Mouse (Mus musculus) midbrain, postnatal 0 days (tissue): ENCODE results near the gene 1700001O22Rik. TPM values are rescaled to one million over a fixed set of nuclear protein-coding genes. Genes with fewer than 3 reads are reported as not detected.

ENCODE experiments used
- ATAC-seq: fragments of 200-750 bp; cut with Nextera tagmentation; 2 replicates; pipeline ENCODE4 v1.8.0; 2017; ENCODE audit warnings: moderate number of reproducible peaks, mild to moderate bottlenecking, moderate TSS enrichment, moderate library complexity; ENCODE audit not compliant: low FRiP score
- DNase-seq: peaks from one replicate; pipeline ENCODE4 v3.0.0-alpha.2; 2015; ENCODE audit warnings: low spot score
- H3K27ac ChIP-seq: fragments of 300-500 bp; sonication (generic); 2 replicates; pipeline ENCODE4 v1.5.1; 2014; ENCODE audit warnings: low read depth, mild to moderate bottlenecking, low read length, mixed read lengths
- H3K27me3 ChIP-seq: fragments of 300-500 bp; sonication (generic); 2 replicates; pipeline ENCODE4 v1.6.1; 2014; ENCODE audit warnings: low read length, control low read depth, mixed read lengths; ENCODE audit not compliant: insufficient read depth
- H3K36me3 ChIP-seq: fragments of 300-500 bp; sonication (generic); 2 replicates; pipeline ENCODE4 v1.6.1; 2014; ENCODE audit warnings: low read length, control low read depth, mixed read lengths; ENCODE audit not compliant: insufficient read depth
- H3K4me1 ChIP-seq: fragments of 300-500 bp; sonication (generic); 2 replicates; pipeline ENCODE4 v1.6.1; 2014; ENCODE audit warnings: mild to moderate bottlenecking, control low read depth, antibody characterized with exemption, low read length, mixed read lengths; ENCODE audit not compliant: insufficient read depth
- H3K4me2 ChIP-seq: fragments of 300-500 bp; sonication (generic); 2 replicates; pipeline ENCODE4 v1.6.1; 2014; ENCODE audit warnings: low read depth, mild to moderate bottlenecking, low read length, mixed read lengths; ENCODE audit not compliant: poor library complexity, severe bottlenecking
- H3K4me3 ChIP-seq: fragments of 300-500 bp; sonication (generic); 2 replicates; pipeline ENCODE4 v1.5.1; 2014; ENCODE audit warnings: low read depth, mild to moderate bottlenecking, low read length, moderate library complexity
- H3K9ac ChIP-seq: fragments of 300-500 bp; sonication (generic); replicated peaks from 2 replicates; pipeline ENCODE4 v1.6.1; 2014; ENCODE audit warnings: mild to moderate bottlenecking, low read length, moderate library complexity, mixed read lengths; ENCODE audit not compliant: poor library complexity, severe bottlenecking
- H3K9me3 ChIP-seq: fragments of 300-500 bp; sonication (generic); 2 replicates; pipeline ENCODE4 v1.6.1; 2016; ENCODE audit warnings: low read length, control low read depth
- CTCF ChIP-seq: IDR thresholded peaks from 2 replicates; pipeline ENCODE4 v1.5.1; 2016; ENCODE audit warnings: antibody characterized with exemption, mild to moderate bottlenecking
- WGBS: fragments of 180-500 bp; shearing (Covaris S2); extraction: QIAGEN DNeasy Blood & Tissue Kit; methylation state at CpG from one replicate; pipeline ENCODE4 v1.1.7; 2014; 5-methylcytosine and 5-hydroxymethylcytosine counted together
- polyA plus RNA-seq: library from polyadenylated mRNA; unstranded; fragments of >200 nt; fragmentation: Nextera tagmentation; extraction: Ambion mirVana; gene quantifications from 2 replicates; pipeline ENCODE4 v1.2.1, GENCODE M21; 2015
- total RNA-seq: library from RNA; depleted of rRNA; stranded (reverse); fragments of >200 nt; gene quantifications from 2 replicates; pipeline ENCODE4 v1.2.3, GENCODE M21; 2014

The 1700001O22Rik gene
- total and polyA plus RNA-seq, 2 experiments from 2014 or later = 1.5 to 2.4 TPM

DNA sequence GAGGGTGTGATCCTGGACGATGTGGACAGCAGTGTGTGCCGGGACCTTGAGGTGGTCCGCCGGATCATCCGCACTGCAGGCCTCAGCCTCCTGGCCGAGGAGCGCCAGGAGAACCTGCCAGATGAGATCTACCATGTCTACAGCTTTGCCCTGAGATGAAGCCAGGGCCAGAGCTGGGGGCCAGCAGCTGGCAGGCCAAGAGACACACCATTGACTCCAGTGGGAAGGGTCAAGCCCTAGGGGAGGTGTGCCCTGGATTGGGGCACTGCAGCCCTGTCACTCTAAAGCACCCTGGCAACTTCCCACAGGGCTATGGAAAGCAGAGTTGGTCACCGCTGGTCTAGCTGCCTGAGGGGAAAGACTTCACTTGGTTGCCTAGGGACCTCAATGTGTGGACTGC, 19.0 kb upstream of the 1700001O22Rik start:
- DNase-seq (no peak), ATAC-seq (no peak)
- H3K27ac ChIP-seq = no peak overlapping the region
- peaks cover 12% of the 10 kb centered on the region for H3K4me1 ChIP-seq
- no peaks in the 10 kb centered on the region for H3K9me3 ChIP-seq
- no peak overlapping the region for H3K4me2 ChIP-seq
- TF ChIP-seq CTCF = no peak
- H3K9ac ChIP-seq = no peak overlapping the region
- no peaks in the 10 kb centered on the region for H3K27me3 ChIP-seq
- no peak overlapping the region for H3K4me3 ChIP-seq
- peaks cover 62% of the 10 kb centered on the region for H3K36me3 ChIP-seq
- WGBS = 91% methylated on average over 8 of the region's 8 CpGs

DNA sequence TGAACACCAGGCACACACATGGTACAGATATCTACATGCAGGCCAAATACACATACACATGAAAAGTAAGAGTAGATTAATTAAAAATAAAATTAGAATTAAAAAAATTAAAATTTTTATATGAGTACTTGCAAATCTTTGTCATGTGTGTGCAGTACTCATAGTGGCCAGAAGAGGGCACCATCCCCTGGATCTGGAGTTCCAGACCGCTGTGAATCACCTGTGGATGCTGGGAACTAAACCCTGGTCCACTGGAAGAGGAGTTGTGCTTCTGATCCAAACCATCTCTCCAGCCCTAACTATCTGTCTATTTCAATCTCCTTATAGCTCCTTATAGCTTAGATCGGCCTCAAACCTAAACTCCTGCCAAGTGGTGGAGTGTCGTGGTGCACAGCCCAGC, 17.6 kb upstream of the 1700001O22Rik start:
- Histone ChIP-seq H3K4me2 (no peak overlapping the region), H3K9ac (no peak overlapping the region), H3K4me1 (no peaks in the 10 kb centered on the region), H3K4me3 (no peak overlapping the region), H3K9me3 (no peaks in the 10 kb centered on the region), H3K27me3 (no peaks in the 10 kb centered on the region), H3K36me3 (peaks cover 64% of the 10 kb centered on the region), H3K27ac (no peak overlapping the region)
- DNase-seq (no peak), ATAC-seq (no peak)
- 97% methylated on average over 3 of the region's 3 CpGs for WGBS
- TF ChIP-seq CTCF = peak; percentile 61

DNA sequence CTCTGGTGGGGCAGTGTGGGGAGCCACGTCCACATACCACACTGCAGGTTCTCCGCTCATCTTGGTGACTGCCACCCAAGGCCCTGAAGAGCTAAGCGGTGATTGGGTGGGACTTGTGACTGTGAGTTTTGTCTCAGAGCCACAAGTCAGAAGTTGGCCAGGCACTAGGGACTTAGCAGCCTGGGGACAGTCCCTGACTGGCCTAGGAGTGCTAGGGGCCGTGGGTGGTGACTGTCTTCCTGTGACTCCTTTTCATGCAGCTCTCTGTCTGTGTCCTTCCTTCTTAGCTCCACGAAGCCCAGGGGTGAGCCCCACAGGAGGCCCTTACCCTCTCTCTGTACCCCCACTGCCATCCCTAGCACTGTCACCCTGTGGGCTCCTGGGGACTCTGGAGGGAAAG, 16.4 kb upstream of the 1700001O22Rik start:
- 92% methylated on average over 5 of the region's 5 CpGs for WGBS
- Histone ChIP-seq H3K4me3 (no peak overlapping the region), H3K4me1 (no peaks in the 10 kb centered on the region), H3K9ac (no peak overlapping the region), H3K4me2 (no peak overlapping the region), H3K27me3 (no peaks in the 10 kb centered on the region), H3K27ac (no peak overlapping the region), H3K9me3 (no peaks in the 10 kb centered on the region), H3K36me3 (peaks cover 63% of the 10 kb centered on the region)
- ATAC-seq (no peak), DNase-seq (no peak)
- no peak for TF ChIP-seq CTCF

DNA sequence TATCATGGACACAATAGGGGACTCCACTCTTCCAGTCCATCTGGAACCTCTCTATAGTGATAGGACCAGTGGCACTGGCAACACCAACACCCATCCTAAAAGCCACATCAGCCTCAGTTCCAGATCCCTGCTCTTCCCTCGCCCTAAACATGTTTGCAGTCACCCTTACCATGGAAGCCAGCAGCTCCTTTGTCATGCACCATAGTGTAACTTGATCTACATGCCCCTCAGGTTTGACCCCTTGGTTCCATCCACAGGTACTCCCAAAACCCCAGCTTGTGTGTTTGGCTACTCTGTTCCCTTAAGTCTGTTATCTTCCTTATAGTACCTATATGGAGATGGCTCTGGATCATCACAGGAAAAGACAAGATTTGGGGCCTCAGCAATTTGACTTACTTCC, 12.9 kb upstream of the 1700001O22Rik start:
- Histone ChIP-seq H3K4me3 (no peak overlapping the region), H3K9me3 (no peaks in the 10 kb centered on the region), H3K36me3 (peaks cover 46% of the 10 kb centered on the region), H3K27me3 (no peaks in the 10 kb centered on the region), H3K4me1 (no peaks in the 10 kb centered on the region), H3K27ac (no peak overlapping the region), H3K4me2 (no peak overlapping the region), H3K9ac (no peak overlapping the region)
- TF ChIP-seq CTCF = no peak
- ATAC-seq (no peak), DNase-seq (no peak)
- WGBS = 93% methylated on average over 1 of the region's 1 CpGs

DNA sequence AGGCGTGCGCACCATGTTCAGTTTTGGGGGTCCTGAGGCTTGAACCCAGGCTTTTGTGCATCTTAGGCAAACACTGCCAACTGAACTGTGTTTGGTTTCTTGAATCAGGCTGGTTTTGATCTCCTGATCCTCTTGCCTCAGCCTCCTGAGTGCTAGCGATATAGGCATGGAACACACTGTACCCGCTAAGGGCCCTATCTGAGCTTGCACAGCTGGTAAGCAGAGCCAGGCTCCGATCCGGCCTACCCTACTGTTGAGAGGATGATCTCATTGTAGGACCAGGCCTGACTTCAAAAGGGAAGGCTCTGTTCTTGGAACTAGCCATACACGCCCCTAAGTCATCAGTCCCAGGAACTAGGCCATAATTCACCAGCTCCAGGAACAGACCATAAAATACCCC, 7.1 kb upstream of the 1700001O22Rik start:
- Histone ChIP-seq H3K9me3 (no peaks in the 10 kb centered on the region), H3K4me1 (peaks cover 8% of the 10 kb centered on the region), H3K4me3 (no peak overlapping the region), H3K9ac (no peak overlapping the region), H3K36me3 (peaks cover 16% of the 10 kb centered on the region), H3K27ac (no peak overlapping the region), H3K4me2 (no peak overlapping the region), H3K27me3 (no peaks in the 10 kb centered on the region)
- WGBS = 93% methylated on average over 7 of the region's 7 CpGs
- no peak for TF ChIP-seq CTCF
- no peak for DNase-seq
- ATAC-seq = no peak

DNA sequence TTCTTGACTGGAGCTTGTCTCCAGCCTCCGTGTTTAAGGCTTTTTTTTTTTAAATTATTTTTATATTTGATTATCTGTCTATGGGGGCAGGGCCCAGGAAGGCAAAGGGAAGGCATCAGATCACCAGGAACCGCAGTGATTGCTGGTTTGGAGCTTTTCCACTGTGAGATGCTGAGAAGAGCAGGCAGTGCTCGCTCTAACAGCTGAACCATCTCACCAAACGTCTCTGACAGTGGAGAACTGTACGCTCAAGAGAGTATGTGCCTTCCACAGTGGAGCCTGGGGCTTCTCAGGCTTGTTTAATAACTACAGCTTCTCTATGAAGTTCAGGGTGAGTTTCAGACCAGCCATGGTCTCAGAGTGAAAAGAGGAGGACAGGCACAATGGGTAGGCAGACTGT, 6.0 kb upstream of the 1700001O22Rik start:
- Histone ChIP-seq H3K27me3 (no peaks in the 10 kb centered on the region), H3K4me2 (peak overlapping the region; percentile 38), H3K9ac (no peak overlapping the region), H3K36me3 (peaks cover 10% of the 10 kb centered on the region; the same call in 1 of the 2 replicates), H3K4me3 (no peak overlapping the region), H3K27ac (no peak overlapping the region), H3K4me1 (peaks cover 8% of the 10 kb centered on the region), H3K9me3 (no peaks in the 10 kb centered on the region)
- 87% methylated on average over 5 of the region's 5 CpGs for WGBS
- DNase-seq (no peak), ATAC-seq (no peak)
- TF ChIP-seq CTCF = no peak
